Mouse (Mus musculus): ENCODE data around the gene Clec16a. TPM values are rescaled to one million over a fixed set of nuclear protein-coding genes. Genes with fewer than 3 reads are reported as not detected.

The Clec16a gene
- total and polyA plus RNA-seq, 3 experiments: 20.0 to 24.2 (median 20.5) TPM

- Histone ChIP-seq H3K27ac (ENCODE audit: insufficient read depth, low read depth) (no peak overlapping the region), H3K4me2 (ENCODE audit: insufficient read depth, low read depth, poor library complexity, severe bottlenecking) (no peak overlapping the region), H3K27me3 (replicated peaks) (no peaks in the 10 kb centered on the region), H3K79me2 (replicated peaks; ENCODE audit: control insufficient read depth, extremely low read depth, insufficient read depth, poor library complexity, severe bottlenecking) (no peaks in the 10 kb centered on the region), H3K4me1 (ENCODE audit: control insufficient read depth in 1 of 2, insufficient read depth in 2 of 2) (peaks cover 2 to 29% of the 10 kb centered on the region in 2 experiments), H3K36me3 (replicated peaks in 1 of 2; ENCODE audit: control insufficient read depth in 1 of 2, insufficient read depth in 1 of 2, low read length in 1 of 2) (peaks cover 0 to 15% of the 10 kb centered on the region in 2 experiments), H3K4me3 (replicated peaks in 1 of 3; ENCODE audit: low read depth in 2 of 3, low read length in 2 of 3, poor library complexity in 1 of 3) (no peak overlapping the region), H3K9me3 (replicated peaks; ENCODE audit: low read length) (no peaks in the 10 kb centered on the region), H3K9ac (ENCODE audit: insufficient read depth, low read depth) (no peak overlapping the region)
- TF ChIP-seq SIN3A (IDR thresholded peaks at IDR 0.05; ENCODE audit: low read length) (no peak), KAT2A (IDR thresholded peaks at IDR 0.05; ENCODE audit: insufficient replicate concordance, low read length) (no peak), BHLHE40 (IDR thresholded peaks at IDR 0.05; ENCODE audit: low read depth, low read length) (no peak), HCFC1 (IDR thresholded peaks at IDR 0.05; ENCODE audit: low read depth, low read length) (no peak), SMC3 (IDR thresholded peaks at IDR 0.05; ENCODE audit: low read depth, low read length) (no peak), JUN (IDR thresholded peaks at IDR 0.05; ENCODE audit: insufficient read depth, low read depth, low read length) (no peak), MAFK (IDR thresholded peaks at IDR 0.05; ENCODE audit: insufficient replicate concordance, low read length) (no peak), ZMIZ1 (IDR thresholded peaks at IDR 0.05; ENCODE audit: low read depth, low read length) (no peak), JUND (conservative IDR thresholded peaks at IDR 0.05; ENCODE audit: low read depth, low read length) (no peak), MAZ (IDR thresholded peaks at IDR 0.05; ENCODE audit: low read depth, low read length) (no peak), CTCF (conservative IDR thresholded peaks at IDR 0.05 in 1 of 2, IDR thresholded peaks at IDR 0.05 in 1 of 2; ENCODE audit: low read depth in 2 of 2, low read length in 2 of 2) (no peak), ELF1 (IDR thresholded peaks at IDR 0.05; ENCODE audit: low read depth, low read length) (no peak), MYC (IDR thresholded peaks at IDR 0.05; ENCODE audit: low read depth, low read length) (no peak), TCF12 (IDR thresholded peaks at IDR 0.05; ENCODE audit: low read depth, low read length) (no peak), PAX5 (IDR thresholded peaks at IDR 0.05; ENCODE audit: low read length) (no peak), TBP (conservative IDR thresholded peaks at IDR 0.05; ENCODE audit: low read depth, low read length) (no peak), ZC3H11A (IDR thresholded peaks at IDR 0.05; ENCODE audit: low read depth, low read length) (no peak), ZNF384 (IDR thresholded peaks at IDR 0.05; ENCODE audit: low read depth, low read length) (no peak), ZKSCAN1 (IDR thresholded peaks at IDR 0.05; ENCODE audit: borderline replicate concordance, low read depth, low read length) (no peak), EP300 (IDR thresholded peaks at IDR 0.05; ENCODE audit: low read length) (no peak)
- in situ Hi-C loops (cut with MboI; ENCODE audit: low pct_ligation_motif_present, low pct_unique_long_range_greater_than_20kb, low sequenced_read_pairs): no loop called here
- dilution Hi-C loops (cut with MboI; ENCODE audit: extremely low pct_ligation_motif_present, extremely low pct_unique_long_range_greater_than_20kb, low sequenced_read_pairs): no loop called here
- DNase-seq (ENCODE audit: extremely low read depth): no peak
Measured at GRCm38 (mm10) chr16:10639111-10639889, 94.2 kb downstream of the Clec16a start.

- in situ Hi-C loops (cut with MboI; ENCODE audit: low pct_ligation_motif_present, low pct_unique_long_range_greater_than_20kb, low sequenced_read_pairs) (no loop called here), dilution Hi-C loops (cut with MboI; ENCODE audit: extremely low pct_ligation_motif_present, extremely low pct_unique_long_range_greater_than_20kb, low sequenced_read_pairs) (no loop called here)
- H3K4me1 ChIP-seq (ENCODE audit: control insufficient read depth in 1 of 2, insufficient read depth in 2 of 2): peaks cover 2 to 29% of the 10 kb centered on the region in 2 experiments
- no peak overlapping the region for H3K4me2 ChIP-seq (ENCODE audit: insufficient read depth, low read depth, poor library complexity, severe bottlenecking)
- peak; percentile 90 for DNase-seq (ENCODE audit: extremely low read depth)
- no peak overlapping the region for H3K27ac ChIP-seq (ENCODE audit: insufficient read depth, low read depth)
- no peak overlapping the region for H3K4me3 ChIP-seq (replicated peaks in 1 of 3; ENCODE audit: low read depth in 2 of 3, low read length in 2 of 3, poor library complexity in 1 of 3)
- H3K36me3 ChIP-seq (replicated peaks in 1 of 2; ENCODE audit: control insufficient read depth in 1 of 2, insufficient read depth in 1 of 2, low read length in 1 of 2): peaks cover 0 to 15% of the 10 kb centered on the region in 2 experiments
- H3K79me2 ChIP-seq (replicated peaks; ENCODE audit: control insufficient read depth, extremely low read depth, insufficient read depth, poor library complexity, severe bottlenecking): no peaks in the 10 kb centered on the region
- no peaks in the 10 kb centered on the region for H3K9me3 ChIP-seq (replicated peaks; ENCODE audit: low read length)
- H3K9ac ChIP-seq (ENCODE audit: insufficient read depth, low read depth): no peak overlapping the region
- H3K27me3 ChIP-seq (replicated peaks): no peaks in the 10 kb centered on the region
- TF ChIP-seq MAX (IDR thresholded peaks at IDR 0.05; ENCODE audit: low read length): no peak
- no peak for TF ChIP-seq MAZ (IDR thresholded peaks at IDR 0.05; ENCODE audit: low read depth, low read length)
- TF ChIP-seq E2F4 (IDR thresholded peaks at IDR 0.05; ENCODE audit: insufficient replicate concordance, low read depth, low read length): no peak
- peak; percentile 34; the same call in 1 of the 2 replicates for TF ChIP-seq NELFE (IDR thresholded peaks at IDR 0.05; ENCODE audit: low read depth, low read length)
- TF ChIP-seq USF2 (conservative IDR thresholded peaks at IDR 0.05; ENCODE audit: low read depth, low read length): no peak
- no peak for TF ChIP-seq EP300 (IDR thresholded peaks at IDR 0.05; ENCODE audit: low read length)
- TF ChIP-seq ETS1 (conservative IDR thresholded peaks at IDR 0.05; ENCODE audit: low read depth, low read length): no peak
- peak; percentile 44 for TF ChIP-seq SIN3A (IDR thresholded peaks at IDR 0.05; ENCODE audit: low read length)
- peak; percentile 82 for TF ChIP-seq RAD21 (IDR thresholded peaks at IDR 0.05; ENCODE audit: low read depth, low read length)
- TF ChIP-seq ZNF384 (IDR thresholded peaks at IDR 0.05; ENCODE audit: low read depth, low read length): peak; percentile 9; the same call in 1 of the 2 replicates
- no peak for TF ChIP-seq ELF1 (IDR thresholded peaks at IDR 0.05; ENCODE audit: low read depth, low read length)
- TF ChIP-seq MEF2A (IDR thresholded peaks at IDR 0.05; ENCODE audit: borderline replicate concordance, low read depth, low read length): 0 out of 2 replicates have a peak, but pooled peaks have one; percentile 12
- TF ChIP-seq UBTF (IDR thresholded peaks at IDR 0.05; ENCODE audit: low read depth, low read length): no peak
- peak; percentile 90 for TF ChIP-seq ZC3H11A (IDR thresholded peaks at IDR 0.05; ENCODE audit: low read depth, low read length)
- no peak for TF ChIP-seq MAFK (IDR thresholded peaks at IDR 0.05; ENCODE audit: insufficient replicate concordance, low read length)
- no peak for TF ChIP-seq TBP (conservative IDR thresholded peaks at IDR 0.05; ENCODE audit: low read depth, low read length)
- TF ChIP-seq HCFC1 (IDR thresholded peaks at IDR 0.05; ENCODE audit: low read depth, low read length): 0 out of 2 replicates have a peak, but pooled peaks have one; percentile 3
- TF ChIP-seq ZMIZ1 (IDR thresholded peaks at IDR 0.05; ENCODE audit: low read depth, low read length): no peak
- TF ChIP-seq PAX5 (IDR thresholded peaks at IDR 0.05; ENCODE audit: low read length): no peak
- no peak for TF ChIP-seq CHD2 (IDR thresholded peaks at IDR 0.05; ENCODE audit: low read length)
- no peak for TF ChIP-seq KAT2A (IDR thresholded peaks at IDR 0.05; ENCODE audit: insufficient replicate concordance, low read length)
- TF ChIP-seq JUN (IDR thresholded peaks at IDR 0.05; ENCODE audit: insufficient read depth, low read depth, low read length): no peak
Measured at GRCm38 (mm10) chr16:10640041-10640440, 94.9 kb downstream of the Clec16a start.
